Mouse (Mus musculus): ENCODE measurements around the gene B3galnt1. TPM values are rescaled to one million over a fixed set of nuclear protein-coding genes. Genes with fewer than 3 reads are reported as not detected.

The B3galnt1 gene
- 10 to 100 TPM; 42.8 to 44.7 TPM for total RNA-seq (2021)
- long read RNA-seq, transcript B3galnt1-201 (3 exons, 2,028 nt): major isoform, 54 of 55 reads
- long read RNA-seq, partial matches to known transcripts: 1 of 55 reads
- long read RNA-seq, other reads (novel, unspliced or antisense): 0 of 55 reads

GRCm38 (mm10) chr3:69598261-69599165 is at the start of gene B3galnt1:
TSS of gene B3galnt1 (minus strand) at chr3:69598960.
- DNase-seq (ENCODE audit: low spot score in 2 of 2): peak; percentile 30 to 62

- DNase-seq (ENCODE audit: low spot score in 2 of 2): no peak
These were observed 35.8 kb upstream of the B3galnt1 start for GRCm38 (mm10) chr3:69634521-69634920.

GRCm38 (mm10) chr3:69633706-69634420 is 35.1 kb upstream of the B3galnt1 start:
- no peak for DNase-seq (ENCODE audit: low spot score in 2 of 2)

GRCm38 (mm10) chr3:69626963-69627590 is 28.3 kb upstream of the B3galnt1 start:
- DNase-seq (ENCODE audit: low spot score in 2 of 2): no peak

GRCm38 (mm10) chr3:69626213-69626962 is 27.6 kb upstream of the B3galnt1 start:
- no peak for DNase-seq (ENCODE audit: low spot score in 2 of 2)

GRCm38 (mm10) chr3:69624182-69624581 is 25.4 kb upstream of the B3galnt1 start:
- no peak for DNase-seq (ENCODE audit: low spot score in 2 of 2)

GRCm38 (mm10) chr3:69607909-69608308 is 9.1 kb upstream of the B3galnt1 start:
- DNase-seq (ENCODE audit: low spot score in 2 of 2): no peak

- no peak for DNase-seq (ENCODE audit: low spot score in 2 of 2)
These were observed 8.7 kb upstream of the B3galnt1 start for GRCm38 (mm10) chr3:69607468-69607867.

GRCm38 (mm10) chr3:69606923-69607322 is 8.2 kb upstream of the B3galnt1 start:
- DNase-seq (ENCODE audit: low spot score in 2 of 2): no peak

GRCm38 (mm10) chr3:69599166-69599500 is 373 bp upstream of the B3galnt1 start:
- DNase-seq (ENCODE audit: low spot score in 2 of 2): no peak

- no peak for DNase-seq (ENCODE audit: low spot score in 2 of 2)
These were observed 944 bp downstream of the B3galnt1 start for GRCm38 (mm10) chr3:69597816-69598215.

- no peak for DNase-seq (ENCODE audit: low spot score in 2 of 2)
These were observed 1.5 kb downstream of the B3galnt1 start for GRCm38 (mm10) chr3:69597211-69597610.

GRCm38 (mm10) chr3:69596116-69596515 is 2.6 kb downstream of the B3galnt1 start:
- no peak for DNase-seq (ENCODE audit: low spot score in 2 of 2)

GRCm38 (mm10) chr3:69594071-69594470 is 4.7 kb downstream of the B3galnt1 start:
- peak; percentile 11 to 19 for DNase-seq (ENCODE audit: low spot score in 2 of 2)

- no peak for DNase-seq (ENCODE audit: low spot score in 2 of 2)
These were observed 5.3 kb downstream of the B3galnt1 start for GRCm38 (mm10) chr3:69593426-69593825.

- no peak for DNase-seq (ENCODE audit: low spot score in 2 of 2)
These were observed 10.5 kb downstream of the B3galnt1 start for GRCm38 (mm10) chr3:69588101-69588760.

GRCm38 (mm10) chr3:69583798-69584197 is 15.0 kb downstream of the B3galnt1 start:
- DNase-seq (ENCODE audit: low spot score in 2 of 2): no peak

GRCm38 (mm10) chr3:69578791-69579190 is 20.0 kb downstream of the B3galnt1 start:
- DNase-seq (ENCODE audit: low spot score in 2 of 2): no peak

- DNase-seq (ENCODE audit: low spot score in 2 of 2): no peak
These were observed 22.0 kb downstream of the B3galnt1 start for GRCm38 (mm10) chr3:69576715-69577114.

- DNase-seq (ENCODE audit: low spot score in 2 of 2): no peak
These were observed 23.2 kb downstream of the B3galnt1 start for GRCm38 (mm10) chr3:69575577-69575976.
